Mouse (Mus musculus) liver, adult 10 weeks (tissue): ENCODE results near the gene Tmem136. TPM values are rescaled to one million over a fixed set of nuclear protein-coding genes. Genes with fewer than 3 reads are reported as not detected.

Experiments
- polyA plus RNA-seq: library from polyadenylated mRNA; stranded (reverse); fragments of 350-450 nt; fragmentation: Illumina TruSeq; extraction: RNeasy Lipid Tissue Mini Kit (QIAGEN cat#74804); gene quantifications from one replicate; pipeline ENCODE4 v1.2.3, GENCODE M21; 2014; ENCODE audit warnings: low read depth, low replicate concordance

Tmem136 gene
- polyA plus RNA-seq, result 1.1 TPM

DNA sequence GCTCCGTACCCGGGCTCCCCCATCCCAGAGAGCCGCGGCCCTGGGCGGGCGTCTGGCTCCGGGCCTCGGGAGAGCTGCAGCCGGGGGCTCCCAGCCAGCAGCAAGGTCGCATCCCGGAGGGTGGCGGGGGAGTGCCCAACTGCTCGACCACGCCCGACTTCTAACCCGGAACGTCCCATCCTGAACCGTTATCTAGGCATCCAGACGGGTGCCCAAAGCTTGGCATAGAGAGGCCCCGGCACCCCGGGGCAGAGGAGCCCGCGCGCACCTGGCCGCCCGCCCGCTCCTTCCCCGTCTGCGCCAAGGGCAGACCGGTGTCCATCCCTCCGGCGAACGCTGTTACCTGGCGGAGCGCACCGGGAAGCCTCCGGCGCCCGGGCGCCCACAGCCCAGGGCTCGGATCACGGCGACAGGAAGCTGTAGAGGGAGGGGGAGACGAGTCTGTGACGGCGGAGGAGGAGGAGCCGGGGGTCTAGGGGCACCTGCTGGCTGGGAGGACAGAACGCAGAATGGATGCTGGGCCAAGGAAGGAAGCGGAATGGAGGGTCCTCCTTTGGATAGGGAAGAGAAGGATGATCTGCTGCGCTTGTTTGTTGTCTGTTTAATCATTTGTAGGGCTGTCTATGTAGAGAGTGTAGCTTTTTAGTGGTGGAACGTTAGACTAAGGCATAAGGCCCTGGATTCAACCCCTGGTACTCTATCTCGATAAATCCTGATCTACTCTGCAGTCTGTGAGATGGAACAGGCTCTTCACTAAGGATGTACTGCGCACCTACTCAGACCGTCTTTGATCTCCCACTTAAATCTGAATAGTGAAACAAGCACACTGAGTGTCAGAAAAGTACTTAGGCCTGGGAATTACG is at the start of gene Tmem136:
Tmem136 (minus strand) TSS at position 437 of the 863 bp plus-strand sequence.

DNA sequence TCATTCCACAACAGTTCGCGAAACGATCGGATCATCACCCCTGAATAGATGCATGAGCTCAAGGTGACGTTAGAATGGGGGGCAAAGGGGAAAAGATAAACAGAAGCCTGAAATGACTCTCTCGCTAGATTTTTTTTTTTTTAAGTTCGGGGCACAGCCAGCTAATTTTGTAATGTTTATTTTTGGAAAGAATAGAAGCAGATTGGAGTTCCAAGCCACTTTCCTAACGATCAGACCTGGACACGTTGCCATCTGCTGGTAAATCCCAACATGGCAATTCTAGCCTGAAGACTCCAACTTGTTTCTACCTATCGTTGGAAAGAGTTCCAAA is 9.2 kb downstream of the Tmem136 start, which contains the start of gene Arhgef12:
Arhgef12 (minus strand) TSS at position 53 of the 331 bp plus-strand sequence.

Other genes starting within 250 kb of the Tmem136 start
- not detected for gene Grik4, start 172.1 kb downstream of the Tmem136 start, polyA plus RNA-seq
- gene Arhgef12, start 9.3 kb downstream of the Tmem136 start, polyA plus RNA-seq, result 37.4 TPM
- gene Pou2f3, start 93.8 kb upstream of the Tmem136 start, polyA plus RNA-seq, result not detected
- gene Oaf, start 123.3 kb upstream of the Tmem136 start, polyA plus RNA-seq, result 26.0 TPM
- not detected for gene Trim29, start 194.3 kb upstream of the Tmem136 start, polyA plus RNA-seq